Mouse (Mus musculus) layer of hippocampus, postnatal 10 days (tissue): ENCODE measurements around the gene Capn2. TPM values are rescaled to one million over a fixed set of nuclear protein-coding genes. Genes with fewer than 3 reads are reported as not detected.

Source experiments
- DNase-seq, 2 experiments: peaks; one replicate each; pipeline ENCODE4 v3.0.0; 2021; ENCODE audit warnings: low spot score in 2 of 2
- total RNA-seq, 2 experiments: library from RNA; stranded (reverse); gene quantifications; 2 replicates each; pipeline ENCODE4 v1.2.3; 2021

Gene Capn2
- total RNA-seq, 2 experiments from 2014 or later = 75.3 to 77.7 TPM

DNA sequence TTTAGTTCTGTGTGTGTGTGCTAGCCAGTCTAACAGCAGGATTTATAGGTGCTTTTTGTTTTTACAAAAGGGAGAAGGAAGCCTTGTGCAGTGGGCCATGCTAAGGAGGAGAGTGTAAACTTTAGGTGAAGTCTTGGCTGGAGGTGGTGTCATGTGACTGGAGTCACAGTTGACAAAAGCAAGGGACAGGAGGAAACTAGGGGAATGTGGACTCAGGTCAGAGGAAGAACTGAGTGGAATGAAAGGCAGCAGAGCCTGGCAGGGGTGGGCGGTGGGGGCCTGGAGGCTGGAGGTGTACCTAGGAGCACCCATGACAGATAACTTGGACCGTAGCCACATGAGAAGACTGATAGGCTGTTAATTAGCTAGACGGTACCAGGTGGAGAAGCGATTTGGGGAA is 52.1 kb downstream of the Capn2 start:
- no peak for DNase-seq

DNA sequence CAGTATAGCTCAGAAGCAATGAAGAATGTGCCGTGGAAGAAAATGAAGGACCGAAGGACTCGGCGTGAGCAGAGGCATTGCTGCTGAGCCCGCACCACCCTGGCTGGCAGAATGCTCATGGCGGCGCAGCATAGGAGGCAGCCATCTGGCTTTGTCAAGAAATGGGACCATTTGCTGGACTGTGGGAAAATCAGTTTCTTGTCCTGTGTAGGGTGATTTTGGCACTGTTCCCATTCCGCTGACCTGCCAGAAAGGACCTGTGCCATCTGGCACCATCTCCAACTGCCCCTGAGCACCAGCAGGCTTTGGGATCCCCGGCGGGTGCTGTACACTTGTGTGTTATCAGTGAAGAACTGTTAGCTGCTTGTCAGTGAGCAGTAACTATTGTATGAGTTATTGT is 55.6 kb downstream of the Capn2 start:
- DNase-seq = peak; percentile 55 to 68

- DNase-seq = no peak
Observed at GRCm38 (mm10) chr1:182461261-182461660, 56.1 kb downstream of the Capn2 start.

DNA sequence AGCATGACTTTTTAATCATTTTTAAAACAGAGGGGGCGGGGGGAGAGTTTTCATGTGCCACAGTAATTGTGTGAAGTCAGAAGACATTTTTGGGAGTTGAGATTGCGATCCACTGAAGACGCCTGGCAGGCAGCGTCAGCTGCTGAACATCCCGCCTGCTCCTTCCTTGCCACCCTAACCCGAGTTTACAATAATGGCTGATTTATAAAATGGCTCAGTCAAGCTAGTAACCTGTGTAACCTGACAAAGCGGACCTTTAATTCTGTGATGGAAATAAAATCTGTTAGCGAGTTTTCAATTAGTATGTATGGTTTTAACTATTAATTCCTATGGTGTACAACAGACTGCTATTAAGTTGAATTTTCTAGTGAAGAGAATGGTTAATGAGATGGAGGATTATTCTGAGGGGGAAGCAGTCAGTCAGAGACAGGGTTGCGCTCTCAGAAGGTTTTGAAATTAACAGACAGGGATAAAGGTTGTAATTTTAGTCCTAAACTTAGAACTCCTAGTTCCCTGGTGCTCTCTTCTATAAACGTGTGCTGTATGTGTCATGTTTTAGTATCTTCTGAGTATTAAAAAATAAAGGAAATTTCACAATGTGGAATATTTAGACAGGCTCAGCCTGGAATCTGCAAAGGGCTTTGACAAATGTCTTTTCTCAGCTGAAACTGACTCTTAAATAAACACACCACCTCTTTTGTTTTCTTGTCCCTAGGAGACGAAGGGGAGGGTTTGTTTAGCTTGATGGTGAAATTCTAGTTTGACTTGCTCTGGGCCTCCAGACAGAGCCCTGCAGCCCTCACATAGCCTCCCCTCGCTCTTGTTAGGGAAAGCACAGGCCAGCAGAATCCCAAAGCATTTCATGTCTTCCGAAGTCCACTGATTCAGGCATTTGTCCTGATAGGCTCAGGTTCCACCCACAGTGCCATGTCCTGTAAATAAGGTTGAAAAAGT is 56.8 kb downstream of the Capn2 start:
- DNase-seq = no peak

DNA sequence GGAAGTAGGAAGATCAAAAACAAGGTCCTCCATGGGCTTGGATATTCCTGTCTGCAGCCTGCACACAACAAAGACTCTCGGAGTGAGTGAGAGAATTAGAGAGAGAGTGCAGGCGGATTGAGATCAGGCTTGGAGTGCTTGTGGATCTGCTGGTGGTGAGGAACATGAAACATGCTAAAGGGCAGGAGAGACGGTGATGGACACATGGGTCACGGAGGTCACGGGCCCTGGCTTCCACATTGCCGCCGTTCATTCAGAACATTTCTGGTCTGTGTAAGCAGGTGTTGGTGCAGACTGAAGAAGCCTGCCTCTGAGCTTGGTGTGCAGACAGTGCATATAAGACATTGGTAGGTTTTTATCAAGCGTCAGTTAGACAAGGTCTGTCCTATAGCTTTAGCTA is 58.0 kb downstream of the Capn2 start:
- DNase-seq = no peak

DNA sequence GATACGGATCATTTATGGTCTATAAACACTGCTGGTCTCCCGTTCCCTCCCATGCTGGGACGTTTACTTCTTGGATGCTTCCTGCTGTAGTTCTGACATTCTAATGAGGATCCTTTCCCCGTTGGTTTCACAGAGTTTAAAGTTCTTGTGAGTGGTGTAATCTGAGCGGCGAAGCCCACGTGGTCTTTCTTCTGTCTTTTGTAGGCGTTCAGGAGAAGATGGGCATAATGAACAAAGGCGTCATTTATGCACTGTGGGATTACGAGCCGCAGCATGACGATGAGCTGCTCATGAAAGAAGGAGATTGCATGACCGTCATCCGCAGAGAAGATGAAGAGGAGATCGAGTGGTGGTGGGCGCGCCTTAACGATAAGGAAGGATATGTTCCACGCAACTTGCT is 58.9 kb downstream of the Capn2 start:
- DNase-seq = no peak

DNA sequence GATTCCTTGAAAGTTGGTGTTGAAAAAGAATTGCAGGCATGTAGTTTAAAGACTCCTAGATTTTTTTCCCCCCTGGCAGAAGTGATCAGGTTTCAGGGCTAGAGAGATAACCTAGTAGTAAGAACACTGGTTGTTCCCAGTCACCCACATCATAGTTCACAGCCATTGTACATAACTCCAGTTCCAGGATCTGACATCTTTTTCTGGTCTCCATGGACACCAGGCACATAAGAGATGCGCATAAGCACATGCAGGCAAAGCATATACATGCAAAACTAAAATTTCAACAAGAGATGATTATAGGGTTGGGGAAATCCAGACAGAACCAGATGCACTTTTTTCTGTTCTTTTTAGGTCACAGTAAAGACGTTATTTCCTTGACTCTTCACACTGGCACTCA is 62.3 kb downstream of the Capn2 start:
- no peak for DNase-seq

GRCm38 (mm10) chr1:182452473-182452872 is 64.9 kb downstream of the Capn2 start:
- DNase-seq = no peak

GRCm38 (mm10) chr1:182448276-182449035 is 69.0 kb downstream of the Capn2 start:
- DNase-seq = peak in 1 of 2 experiments; percentile 37

DNA sequence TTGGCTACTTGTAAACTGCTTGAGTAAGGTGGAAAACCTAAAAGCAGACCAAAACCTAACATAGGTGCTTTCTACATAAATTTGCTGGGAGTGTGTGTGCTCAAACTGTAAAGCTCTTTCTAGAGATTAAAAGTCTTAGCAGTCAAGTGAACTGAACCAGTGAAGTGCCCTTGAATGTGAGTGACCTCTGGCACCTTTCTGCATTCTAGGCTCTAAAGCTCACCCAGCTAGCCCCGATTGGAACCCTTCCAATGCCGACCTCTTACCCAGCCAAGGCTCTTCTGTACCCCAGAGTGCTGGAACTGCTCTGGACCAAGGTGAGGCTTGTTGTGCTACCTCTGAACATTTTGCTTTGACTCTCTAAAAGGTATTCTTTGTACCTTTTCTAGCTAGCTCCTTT is 73.3 kb downstream of the Capn2 start:
- no peak for DNase-seq

DNA sequence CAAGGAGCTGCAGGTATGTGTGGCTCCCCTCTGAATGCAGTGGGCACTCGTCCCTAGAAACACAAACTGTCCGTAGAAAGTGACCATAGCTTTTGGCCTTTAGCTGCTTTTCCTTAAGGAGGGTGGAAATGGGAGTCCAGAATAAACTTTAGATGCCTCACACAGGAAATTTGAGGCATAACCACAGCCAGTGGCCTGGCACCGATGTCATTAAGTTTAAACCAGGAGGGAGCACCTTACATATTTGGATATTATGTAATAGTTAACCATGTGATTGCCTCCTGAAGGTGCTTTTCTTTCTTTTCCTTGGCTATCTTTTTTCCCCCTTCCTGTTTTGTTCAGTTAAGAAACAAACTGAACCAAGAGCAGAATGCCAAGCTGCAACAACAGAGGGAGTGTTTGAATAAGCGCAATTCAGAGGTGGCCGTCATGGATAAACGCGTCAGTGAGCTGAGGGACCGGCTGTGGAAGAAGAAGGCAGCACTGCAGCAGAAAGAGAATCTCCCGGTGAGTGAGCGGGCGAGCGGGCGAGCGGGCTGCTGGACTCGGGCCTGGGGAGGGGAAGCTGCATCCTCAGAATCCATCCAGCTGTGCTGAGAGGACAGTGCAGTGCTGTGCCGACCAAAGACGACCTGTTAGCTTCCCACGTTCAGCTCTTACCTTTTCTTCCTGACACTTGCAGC is 75.5 kb downstream of the Capn2 start:
- no peak for DNase-seq

GRCm38 (mm10) chr1:182439546-182440222 is 77.7 kb downstream of the Capn2 start:
- DNase-seq = peak; percentile 57 to 61

DNA sequence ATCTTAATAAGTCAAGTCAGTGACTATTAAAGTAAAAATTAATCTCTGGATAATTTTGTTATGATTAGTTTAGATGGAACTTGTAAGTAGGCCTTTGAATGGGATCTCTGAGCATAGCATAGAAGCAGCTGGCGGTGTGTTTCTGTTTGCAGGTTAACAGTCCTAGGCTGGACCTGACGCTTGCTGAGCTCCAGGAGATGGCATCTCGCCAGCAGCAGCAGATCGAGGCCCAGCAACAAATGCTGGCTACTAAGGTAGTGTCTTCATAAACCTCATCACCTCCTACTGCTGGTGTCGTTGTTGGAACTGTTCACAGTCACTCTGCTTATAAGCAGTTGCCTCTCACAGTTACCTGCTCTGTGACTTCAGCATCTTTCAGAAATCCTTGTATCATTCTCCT is 80.7 kb downstream of the Capn2 start:
- no peak for DNase-seq

GRCm38 (mm10) chr1:182432059-182432458 is 85.3 kb downstream of the Capn2 start:
- no peak for DNase-seq

- DNase-seq = no peak
Observed at GRCm38 (mm10) chr1:182430676-182431075, 86.7 kb downstream of the Capn2 start.

DNA sequence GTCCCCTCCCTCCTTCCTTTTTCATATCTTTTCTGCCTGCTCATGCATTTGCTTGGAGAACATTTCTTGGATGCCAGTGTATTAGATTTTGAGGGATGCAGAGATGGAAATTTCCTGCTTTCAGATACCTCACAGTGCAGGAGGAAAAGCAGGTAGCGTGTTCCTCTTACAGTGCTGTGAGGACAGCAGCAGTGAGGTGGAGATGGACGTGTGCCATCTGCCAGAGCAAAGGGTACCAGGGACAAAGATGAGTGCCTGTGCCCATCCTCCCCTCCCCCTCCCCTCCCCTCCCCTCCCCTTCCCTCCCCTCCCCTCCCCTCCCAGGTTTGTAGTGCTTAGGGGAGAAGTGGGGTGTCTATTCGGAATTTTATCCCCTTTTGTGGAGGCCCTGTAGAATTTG is 87.6 kb downstream of the Capn2 start:
- DNase-seq = no peak

DNA sequence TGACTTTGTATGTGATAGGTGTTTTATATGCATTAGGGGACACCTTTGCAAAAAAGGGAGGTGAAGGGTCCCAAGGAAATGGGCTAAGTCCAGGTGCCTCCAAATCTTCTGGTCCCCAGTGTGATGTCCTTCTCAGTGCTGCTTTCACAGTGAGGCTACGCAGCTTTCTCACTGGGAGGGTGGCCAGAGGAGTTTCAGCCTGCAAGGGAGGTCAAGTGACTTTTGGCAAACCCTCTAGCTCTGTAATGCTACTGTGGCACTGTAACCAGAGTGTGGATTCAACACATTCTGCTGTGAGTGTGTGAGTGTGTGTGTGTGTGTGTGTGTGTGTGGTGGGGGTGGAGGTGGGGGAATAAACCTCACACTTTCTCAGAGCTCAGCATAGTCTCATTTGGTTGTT is 90.0 kb downstream of the Capn2 start:
- no peak for DNase-seq

DNA sequence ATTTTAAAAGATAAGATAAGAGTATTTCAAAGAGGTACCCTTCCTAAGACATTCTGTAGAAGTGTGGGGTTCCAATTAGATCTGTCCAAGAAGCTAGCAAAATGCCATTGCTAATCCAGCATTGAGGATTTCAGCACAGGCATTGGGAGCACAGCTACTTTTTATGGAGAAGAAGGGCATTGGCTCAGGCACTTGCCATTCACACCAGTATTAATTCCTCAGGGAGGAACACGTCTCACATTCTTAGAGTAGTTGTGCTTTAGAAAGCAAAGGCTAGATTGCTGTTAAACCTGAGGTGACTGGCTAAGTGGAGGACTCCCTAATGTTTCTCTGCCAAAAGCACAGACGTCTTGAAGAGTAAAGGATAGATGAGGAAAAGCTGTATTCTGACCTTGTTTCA is 91.0 kb downstream of the Capn2 start:
- DNase-seq = no peak

GRCm38 (mm10) chr1:182425176-182425575 is 92.2 kb downstream of the Capn2 start:
- DNase-seq = no peak

- no peak for DNase-seq
Observed at GRCm38 (mm10) chr1:182424274-182424673, 93.1 kb downstream of the Capn2 start.

- no peak for DNase-seq
Observed at GRCm38 (mm10) chr1:182419481-182419880, 97.9 kb downstream of the Capn2 start.
